Mouse (Mus musculus): Measurements from ENCODE around the gene Tbx4.

Tbx4 gene

GRCm38 (mm10) chr11:85909514-85909913, 23.3 kb downstream of the Tbx4 start:
- DNase-seq (ENCODE audit: low spot score in 2 of 2) = no peak

GRCm38 (mm10) chr11:85910133-85910532, 23.9 kb downstream of the Tbx4 start:
- no peak for DNase-seq (ENCODE audit: low spot score in 2 of 2)

- DNase-seq (ENCODE audit: low spot score in 2 of 2) = no peak
Measured at GRCm38 (mm10) chr11:85913506-85913905, 27.3 kb downstream of the Tbx4 start.

GRCm38 (mm10) chr11:85917091-85917992, 31.1 kb downstream of the Tbx4 start:
- no peak for DNase-seq (ENCODE audit: low spot score in 2 of 2)

GRCm38 (mm10) chr11:85917993-85918325, 31.7 kb downstream of the Tbx4 start:
- DNase-seq (ENCODE audit: low spot score in 2 of 2) = no peak

- DNase-seq (ENCODE audit: low spot score in 2 of 2) = no peak
Measured at GRCm38 (mm10) chr11:85918388-85918940, 32.2 kb downstream of the Tbx4 start.

- peak; percentile 41 to 59 for DNase-seq (ENCODE audit: low spot score in 2 of 2)
Measured at GRCm38 (mm10) chr11:85925294-85925743, 39.1 kb downstream of the Tbx4 start.

GRCm38 (mm10) chr11:85926287-85926764, 40.1 kb downstream of the Tbx4 start:
- no peak for DNase-seq (ENCODE audit: low spot score in 2 of 2)

GRCm38 (mm10) chr11:85928106-85928505, 41.9 kb downstream of the Tbx4 start:
- DNase-seq (ENCODE audit: low spot score in 2 of 2) = no peak

GRCm38 (mm10) chr11:85929651-85930050, 43.4 kb downstream of the Tbx4 start:
- DNase-seq (ENCODE audit: low spot score in 2 of 2) = peak; percentile 41 to 63

- DNase-seq (ENCODE audit: low spot score in 2 of 2) = no peak
Measured at GRCm38 (mm10) chr11:85941785-85942570, 55.8 kb downstream of the Tbx4 start.

- no peak for DNase-seq (ENCODE audit: low spot score in 2 of 2)
Measured at GRCm38 (mm10) chr11:85948765-85949164, 62.5 kb downstream of the Tbx4 start.

GRCm38 (mm10) chr11:85949749-85950148, 63.5 kb downstream of the Tbx4 start:
- no peak for DNase-seq (ENCODE audit: low spot score in 2 of 2)

GRCm38 (mm10) chr11:85952538-85952937, 66.3 kb downstream of the Tbx4 start:
- no peak for DNase-seq (ENCODE audit: low spot score in 2 of 2)

GRCm38 (mm10) chr11:85955611-85956010, 69.4 kb downstream of the Tbx4 start:
- DNase-seq (ENCODE audit: low spot score in 2 of 2) = no peak

GRCm38 (mm10) chr11:85956422-85956821, 70.2 kb downstream of the Tbx4 start:
- no peak for DNase-seq (ENCODE audit: low spot score in 2 of 2)

- no peak for DNase-seq (ENCODE audit: low spot score in 2 of 2)
Measured at GRCm38 (mm10) chr11:85956950-85957778, 70.9 kb downstream of the Tbx4 start.

- DNase-seq (ENCODE audit: low spot score in 2 of 2) = no peak
Measured at GRCm38 (mm10) chr11:85959837-85960236, 73.6 kb downstream of the Tbx4 start.

- no peak for DNase-seq (ENCODE audit: low spot score in 2 of 2)
Measured at GRCm38 (mm10) chr11:85960273-85960672, 74.1 kb downstream of the Tbx4 start.

GRCm38 (mm10) chr11:85961498-85961897, 75.3 kb downstream of the Tbx4 start:
- no peak for DNase-seq (ENCODE audit: low spot score in 2 of 2)

All from natural killer cell, adult 2 months (primary cell).